Mouse (Mus musculus) forebrain, embryonic 15.5 days (tissue): ENCODE measurements around the gene Ralgps1. TPM values are rescaled to one million over a fixed set of nuclear protein-coding genes. Genes with fewer than 3 reads are reported as not detected.
A peak's percentile ranks its signal among the peaks of the same experiment; 100 is the strongest.

Experiments
- ATAC-seq: fragments of 200-750 bp; cut with Nextera tagmentation; replicated peaks from 2 replicates; pipeline ENCODE4 v1.8.0; 2017; ENCODE audit warnings: mild to moderate bottlenecking, moderate TSS enrichment, moderate library complexity
- H3K27ac ChIP-seq: fragments of 300-500 bp; sonication (generic); replicated peaks from 2 replicates; pipeline ENCODE4 v1.5.1; 2015; ENCODE audit warnings: mild to moderate bottlenecking, inconsistent platforms
- H3K27me3 ChIP-seq: fragments of 300-500 bp; sonication (generic); 2 replicates; pipeline ENCODE4 v1.6.1; 2015; ENCODE audit warnings: inconsistent platforms
- H3K36me3 ChIP-seq: fragments of 300-500 bp; sonication (generic); 2 replicates; pipeline ENCODE4 v1.6.1; 2015; ENCODE audit warnings: mild to moderate bottlenecking, inconsistent platforms
- H3K4me1 ChIP-seq: fragments of 300-500 bp; sonication (generic); 2 replicates; pipeline ENCODE4 v1.6.1; 2015; ENCODE audit warnings: inconsistent platforms
- H3K4me2 ChIP-seq: fragments of 300-500 bp; sonication (generic); replicated peaks from 2 replicates; pipeline ENCODE4 v1.6.1; 2015; ENCODE audit warnings: mild to moderate bottlenecking, inconsistent platforms
- H3K4me3 ChIP-seq: fragments of 300-500 bp; sonication (generic); 2 replicates; pipeline ENCODE4 v1.5.1; 2015; ENCODE audit warnings: mild to moderate bottlenecking, inconsistent platforms
- H3K9ac ChIP-seq: fragments of 300-500 bp; sonication (generic); replicated peaks from 2 replicates; pipeline ENCODE4 v1.6.1; 2015; ENCODE audit warnings: mild to moderate bottlenecking, inconsistent platforms
- H3K9me3 ChIP-seq: fragments of 300-500 bp; sonication (generic); 2 replicates; pipeline ENCODE4 v1.6.1; 2016; ENCODE audit warnings: inconsistent platforms
- WGBS: fragments of 180-500 bp; shearing (Covaris S2); methylation state at CpG from one replicate; pipeline ENCODE4 v1.1.7; 2015; ENCODE audit warnings: mixed read lengths; 5-methylcytosine and 5-hydroxymethylcytosine counted together
- polyA plus RNA-seq: library from polyadenylated mRNA; unstranded; fragments of >200 nt; fragmentation: Nextera tagmentation; extraction: Ambion mirVana; gene quantifications from 2 replicates; pipeline ENCODE4 v1.2.1, GENCODE M21; 2015

The Ralgps1 gene
- polyA plus RNA-seq, 1 experiment from 2014 or later, result 39.1 TPM

DNA sequence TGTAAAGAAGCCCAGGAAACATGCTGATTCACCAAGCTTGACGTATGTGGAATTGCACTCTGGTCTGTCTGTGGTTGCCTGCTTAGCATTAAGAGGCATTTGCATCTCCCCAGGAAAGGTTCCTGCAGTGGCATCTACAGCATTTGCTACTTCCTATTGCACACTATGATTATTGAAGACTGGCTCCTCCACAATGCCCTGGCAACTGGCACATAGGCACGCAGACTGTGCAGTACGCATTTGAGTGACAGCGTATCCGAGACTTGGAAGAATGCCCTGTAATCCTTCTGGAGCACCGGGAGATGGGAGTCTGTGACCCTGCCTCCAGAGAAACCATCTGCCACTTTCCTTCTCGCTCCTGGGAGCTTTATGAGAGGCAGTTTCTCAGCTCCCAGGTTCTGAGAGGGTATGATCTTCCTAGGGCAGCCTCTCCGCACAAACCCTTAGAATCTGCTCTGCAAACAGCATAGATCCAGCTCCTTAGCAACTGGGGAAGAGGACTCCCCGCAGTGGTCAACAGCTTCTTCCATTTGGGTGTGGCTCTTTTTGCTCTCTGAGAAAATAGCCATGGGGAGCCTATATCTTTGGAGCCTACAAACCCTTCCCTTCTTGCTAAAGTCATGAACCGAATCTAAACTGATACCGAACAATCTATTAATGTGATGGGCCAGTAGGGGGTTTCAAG lies 22.8 kb upstream of the Ralgps1 start:
- H3K9ac ChIP-seq, result no peak overlapping the region
- peaks cover 11% of the 10 kb centered on the region for H3K4me1 ChIP-seq
- no peaks in the 10 kb centered on the region for H3K36me3 ChIP-seq
- H3K4me2 ChIP-seq, result no peak overlapping the region
- H3K4me3 ChIP-seq, result no peak overlapping the region
- H3K9me3 ChIP-seq, result no peaks in the 10 kb centered on the region
- no peaks in the 10 kb centered on the region for H3K27me3 ChIP-seq
- H3K27ac ChIP-seq, result peak overlapping the region; percentile 86
- ATAC-seq, result peak; percentile 91
- WGBS, result 43% methylated on average over 11 of the region's 11 CpGs

GRCm38 (mm10) chr2:33393021-33393420 lies 21.7 kb upstream of the Ralgps1 start:
- no peak overlapping the region for H3K27ac ChIP-seq
- H3K36me3 ChIP-seq, result no peaks in the 10 kb centered on the region
- H3K27me3 ChIP-seq, result no peaks in the 10 kb centered on the region
- no peak overlapping the region for H3K9ac ChIP-seq
- no peaks in the 10 kb centered on the region for H3K9me3 ChIP-seq
- ATAC-seq, result no peak
- H3K4me2 ChIP-seq, result no peak overlapping the region
- H3K4me3 ChIP-seq, result no peak overlapping the region
- H3K4me1 ChIP-seq, result peaks cover 11% of the 10 kb centered on the region

DNA sequence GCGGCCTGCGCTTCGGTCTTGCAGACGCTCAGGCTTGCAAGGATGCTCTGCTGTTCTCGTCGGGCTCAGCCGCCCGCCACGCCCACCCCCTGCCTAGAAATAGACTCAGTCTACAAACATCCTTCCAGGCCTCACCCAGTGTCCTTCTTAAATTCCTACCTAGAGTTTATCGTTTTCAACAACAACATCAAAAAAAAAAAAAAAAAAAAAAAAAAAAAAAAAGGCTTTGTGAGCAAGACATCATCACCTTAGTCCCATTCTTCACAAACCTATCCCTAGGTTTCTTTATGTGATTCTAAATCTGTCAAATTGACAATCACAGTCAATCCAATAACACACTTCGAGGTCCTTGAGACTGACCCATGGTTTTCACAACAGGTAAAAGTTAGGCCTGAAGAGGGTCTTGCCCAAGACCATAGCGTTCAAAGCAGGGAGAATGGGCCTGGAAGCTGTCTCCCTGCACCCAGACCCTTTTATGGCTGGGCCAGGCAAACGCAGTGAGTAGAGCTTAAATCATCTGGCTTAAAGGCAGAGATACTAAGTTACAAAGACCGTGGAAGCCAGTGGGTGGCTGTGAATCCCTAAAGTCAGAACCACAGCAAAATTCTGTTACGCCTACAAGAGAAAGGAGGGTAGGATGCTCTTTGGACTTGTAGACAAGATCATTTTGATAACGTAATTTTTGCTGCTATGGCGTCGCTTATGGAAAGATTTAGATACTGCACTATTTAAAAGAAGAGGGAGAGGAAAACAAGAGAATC lies 542 bp upstream of the Ralgps1 start:
- no peaks in the 10 kb centered on the region for H3K27me3 ChIP-seq
- no peak for ATAC-seq
- no peaks in the 10 kb centered on the region for H3K36me3 ChIP-seq
- peak overlapping the region; percentile 75 for H3K4me3 ChIP-seq
- peaks cover 30% of the 10 kb centered on the region for H3K4me1 ChIP-seq
- WGBS, result 33% methylated on average over 18 of the region's 18 CpGs
- H3K9ac ChIP-seq, result no peak overlapping the region
- H3K4me2 ChIP-seq, result peak overlapping the region; percentile 39
- H3K9me3 ChIP-seq, result no peaks in the 10 kb centered on the region
- peak overlapping the region; percentile 98 for H3K27ac ChIP-seq

DNA sequence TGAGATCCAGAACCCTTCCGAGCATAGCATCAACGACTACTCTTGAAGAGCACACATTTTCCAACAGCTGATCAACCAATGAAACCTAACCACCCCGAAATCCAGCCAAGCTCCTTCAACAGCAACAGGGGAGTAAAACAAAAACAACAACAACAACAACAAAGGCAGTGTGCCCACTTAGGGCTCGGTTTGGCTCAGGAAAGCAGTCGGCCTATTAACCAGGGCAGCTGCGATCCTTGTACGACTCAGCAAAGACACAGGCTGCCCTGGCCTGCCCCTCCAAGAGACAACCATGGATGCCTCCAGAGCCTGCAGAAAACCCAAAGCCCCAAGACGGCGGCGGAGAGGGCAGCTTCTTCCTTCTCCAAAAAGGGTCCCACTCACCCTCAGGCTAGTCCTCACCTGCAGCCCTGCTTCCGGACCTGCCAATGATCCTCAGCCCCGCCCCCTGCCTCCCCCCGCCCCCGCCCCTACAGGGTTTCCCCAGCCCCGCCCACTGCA lies 960 bp downstream of the Ralgps1 start:
- H3K36me3 ChIP-seq, result no peaks in the 10 kb centered on the region
- H3K27me3 ChIP-seq, result no peaks in the 10 kb centered on the region
- ATAC-seq, result peak; percentile 27
- peaks cover 45% of the 10 kb centered on the region for H3K4me1 ChIP-seq
- H3K27ac ChIP-seq, result peak overlapping the region; percentile 98
- 6% methylated on average over 14 of the region's 15 CpGs for WGBS
- peak overlapping the region; percentile 75 for H3K9ac ChIP-seq
- no peaks in the 10 kb centered on the region for H3K9me3 ChIP-seq
- peak overlapping the region; percentile 75 for H3K4me3 ChIP-seq
- peak overlapping the region; percentile 77 for H3K4me2 ChIP-seq

DNA sequence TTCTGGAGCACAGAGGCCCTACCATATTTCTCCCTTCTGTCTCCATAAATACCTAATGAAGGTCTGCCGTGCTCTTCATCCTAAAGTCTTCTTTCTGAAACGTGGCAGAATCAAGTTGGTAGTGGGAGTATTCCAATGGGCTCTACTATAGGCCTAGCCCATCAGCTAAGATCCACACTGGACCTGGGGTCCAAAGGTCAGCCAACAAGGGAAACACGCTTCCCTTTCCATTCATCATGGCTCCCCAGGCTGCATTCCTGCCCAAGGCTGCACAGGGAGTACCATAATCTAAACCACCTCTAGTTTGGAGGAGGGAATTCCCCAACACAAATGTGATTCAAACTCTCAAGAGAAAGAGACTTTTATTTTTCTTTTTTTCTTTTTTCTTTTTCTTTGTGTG lies 1.8 kb downstream of the Ralgps1 start:
- H3K4me3 ChIP-seq, result no peak overlapping the region
- WGBS, result 73% methylated on average over 3 of the region's 3 CpGs
- no peak overlapping the region for H3K27ac ChIP-seq
- no peaks in the 10 kb centered on the region for H3K9me3 ChIP-seq
- H3K9ac ChIP-seq, result no peak overlapping the region; the same call in 1 of the 2 replicates
- no peaks in the 10 kb centered on the region for H3K27me3 ChIP-seq
- H3K36me3 ChIP-seq, result no peaks in the 10 kb centered on the region
- no peak for ATAC-seq
- H3K4me1 ChIP-seq, result peaks cover 50% of the 10 kb centered on the region
- H3K4me2 ChIP-seq, result no peak overlapping the region

GRCm38 (mm10) chr2:33368486-33368885 lies 2.8 kb downstream of the Ralgps1 start:
- Histone ChIP-seq H3K36me3 (no peaks in the 10 kb centered on the region), H3K27ac (no peak overlapping the region), H3K4me2 (no peak overlapping the region), H3K4me3 (no peak overlapping the region), H3K9ac (no peak overlapping the region), H3K9me3 (no peaks in the 10 kb centered on the region), H3K4me1 (peaks cover 50% of the 10 kb centered on the region), H3K27me3 (no peaks in the 10 kb centered on the region)
- ATAC-seq, result no peak
- WGBS, result 62% methylated on average over 1 of the region's 1 CpGs

DNA sequence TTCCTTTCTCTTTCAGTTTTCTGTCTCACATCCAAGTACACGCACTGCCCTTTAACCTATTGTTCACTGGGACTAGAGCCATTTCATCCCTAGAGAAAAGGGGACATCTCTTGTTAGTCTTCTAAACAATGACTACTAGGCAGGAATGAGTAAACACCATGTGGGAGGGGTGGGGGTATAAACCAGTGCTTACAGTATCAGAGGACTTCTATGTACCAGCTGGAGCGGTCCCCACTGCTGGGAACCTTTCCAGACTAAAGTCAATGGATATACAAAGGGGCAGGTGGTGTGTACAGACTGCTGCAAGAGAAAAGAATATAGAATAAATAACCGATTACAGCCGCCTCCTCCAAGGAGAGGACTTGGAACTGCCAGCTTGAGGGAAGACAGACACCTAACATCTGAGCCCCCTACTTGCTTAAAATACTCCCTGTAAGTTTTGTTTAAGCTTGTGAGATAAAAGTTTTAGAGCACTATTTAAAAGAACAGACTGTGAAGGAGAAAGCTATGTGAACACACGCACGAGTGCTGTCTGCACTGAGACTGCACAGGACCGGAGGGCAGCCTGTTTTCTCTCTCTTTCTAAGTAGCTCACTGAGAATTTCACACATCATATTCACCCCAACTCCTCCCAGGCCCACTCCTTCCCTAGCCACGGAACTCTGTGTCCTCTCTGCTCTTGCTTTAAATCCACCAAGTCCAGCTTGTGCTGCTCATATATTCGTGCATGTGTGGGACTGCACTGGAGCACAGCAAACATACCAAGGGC lies 5.4 kb downstream of the Ralgps1 start:
- peak; percentile 84 for ATAC-seq
- Histone ChIP-seq H3K4me1 (peaks cover 47% of the 10 kb centered on the region), H3K9me3 (no peaks in the 10 kb centered on the region), H3K27me3 (no peaks in the 10 kb centered on the region), H3K4me2 (0 out of 2 replicates have a peak overlapping the region, but pooled peaks have one; percentile 0), H3K36me3 (no peaks in the 10 kb centered on the region), H3K27ac (peak overlapping the region; percentile 69), H3K4me3 (no peak overlapping the region), H3K9ac (no peak overlapping the region)
- 32% methylated on average over 9 of the region's 9 CpGs for WGBS

DNA sequence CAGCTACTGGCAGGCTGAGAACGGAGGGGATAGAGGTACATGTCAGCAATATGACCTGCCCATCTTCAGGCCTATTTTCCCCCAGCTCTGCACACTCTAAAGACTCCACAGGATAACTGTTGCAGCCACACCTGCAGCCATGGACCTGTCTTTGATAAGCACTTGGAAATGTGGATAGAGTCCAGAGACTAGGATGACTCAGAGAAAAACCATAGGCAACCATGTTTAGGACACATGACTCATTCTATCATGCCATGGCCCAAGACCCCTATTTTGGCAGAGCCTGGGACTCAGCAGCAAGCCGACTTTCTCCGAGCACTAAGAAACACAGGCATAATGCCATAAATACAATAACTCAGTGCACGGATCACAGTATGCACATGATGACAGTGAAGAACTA lies 6.6 kb downstream of the Ralgps1 start:
- 87% methylated on average over 4 of the region's 4 CpGs for WGBS

DNA sequence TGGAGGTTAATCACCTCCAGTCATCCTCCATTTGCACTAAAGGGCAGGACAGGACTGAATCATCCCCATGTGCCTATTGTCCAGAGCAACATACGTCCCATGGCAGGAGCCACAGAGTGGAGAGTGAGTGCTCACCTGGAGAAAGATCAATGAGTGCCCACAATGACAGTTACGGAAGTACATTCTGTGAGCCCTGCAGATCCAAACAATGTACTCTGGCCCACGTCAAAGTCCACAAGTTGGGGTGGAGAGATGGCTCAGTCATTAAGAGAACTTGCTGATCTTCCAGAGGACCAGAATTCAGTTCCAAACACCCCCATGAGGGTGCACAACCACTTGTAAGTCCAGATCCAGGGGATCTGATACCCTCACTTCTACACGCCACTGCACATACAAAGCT lies 7.4 kb downstream of the Ralgps1 start:
- 93% methylated on average over 4 of the region's 4 CpGs for WGBS

More for the DNA sequence above, 6.6 kb downstream of the Ralgps1 start:
- H3K27me3 ChIP-seq, result no peaks in the 10 kb centered on the region
- H3K9ac ChIP-seq, result no peak overlapping the region
- H3K36me3 ChIP-seq, result no peaks in the 10 kb centered on the region
- H3K4me1 ChIP-seq, result peaks cover 39% of the 10 kb centered on the region
- H3K27ac ChIP-seq, result peak overlapping the region; percentile 69; the same call in 1 of the 2 replicates
- no peak overlapping the region for H3K4me2 ChIP-seq
- no peaks in the 10 kb centered on the region for H3K9me3 ChIP-seq
- H3K4me3 ChIP-seq, result no peak overlapping the region
- ATAC-seq, result no peak

DNA sequence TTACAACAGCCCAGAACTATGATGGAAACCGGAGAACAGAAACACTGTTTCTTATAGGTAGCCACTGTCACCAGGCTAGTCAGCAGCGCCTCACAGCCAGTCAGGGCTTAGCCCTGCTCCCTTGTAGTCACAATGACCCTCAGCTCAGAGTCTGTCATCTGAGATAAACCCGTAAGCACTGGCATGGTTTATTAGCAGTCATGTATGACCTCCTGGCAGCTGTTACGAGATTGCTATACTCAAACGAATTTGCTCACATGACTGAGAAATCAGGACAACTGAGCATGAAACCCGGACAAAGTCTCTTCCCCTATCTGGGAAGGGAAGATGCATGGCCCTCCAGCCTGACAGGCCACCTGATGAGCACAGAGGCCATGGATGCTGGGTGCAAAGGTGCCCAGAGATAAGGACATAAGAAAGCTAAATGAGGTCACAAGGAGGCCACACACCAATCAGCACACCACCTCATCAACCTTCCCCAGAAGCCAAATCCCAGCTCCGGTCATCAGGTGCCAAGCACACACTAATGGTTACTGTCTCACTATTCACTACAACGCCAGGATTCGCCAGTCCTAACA lies 10.1 kb downstream of the Ralgps1 start:
- Histone ChIP-seq H3K27me3 (no peaks in the 10 kb centered on the region), H3K9ac (no peak overlapping the region), H3K4me3 (no peak overlapping the region), H3K36me3 (peaks cover 6% of the 10 kb centered on the region; the same call in 1 of the 2 replicates), H3K4me1 (peaks cover 27% of the 10 kb centered on the region), H3K9me3 (no peaks in the 10 kb centered on the region), H3K27ac (no peak overlapping the region), H3K4me2 (no peak overlapping the region)
- ATAC-seq, result no peak
- 80% methylated on average over 9 of the region's 9 CpGs for WGBS

More for the DNA sequence above, 7.4 kb downstream of the Ralgps1 start:
- no peaks in the 10 kb centered on the region for H3K9me3 ChIP-seq
- H3K4me2 ChIP-seq, result no peak overlapping the region
- ATAC-seq, result no peak
- peaks cover 32% of the 10 kb centered on the region for H3K4me1 ChIP-seq
- H3K36me3 ChIP-seq, result no peaks in the 10 kb centered on the region
- H3K27me3 ChIP-seq, result no peaks in the 10 kb centered on the region
- H3K27ac ChIP-seq, result no peak overlapping the region
- H3K4me3 ChIP-seq, result no peak overlapping the region
- H3K9ac ChIP-seq, result no peak overlapping the region

GRCm38 (mm10) chr2:33360564-33360963 lies 10.7 kb downstream of the Ralgps1 start:
- no peak overlapping the region for H3K4me2 ChIP-seq
- no peak overlapping the region for H3K4me3 ChIP-seq
- H3K9me3 ChIP-seq, result no peaks in the 10 kb centered on the region
- 76% methylated on average over 3 of the region's 3 CpGs for WGBS
- peaks cover 6% of the 10 kb centered on the region; the same call in 1 of the 2 replicates for H3K36me3 ChIP-seq
- H3K27ac ChIP-seq, result no peak overlapping the region
- peaks cover 27% of the 10 kb centered on the region for H3K4me1 ChIP-seq
- H3K9ac ChIP-seq, result no peak overlapping the region
- ATAC-seq, result no peak
- H3K27me3 ChIP-seq, result no peaks in the 10 kb centered on the region
